Mouse (Mus musculus) heart, adult 2 months (tissue): Measurements from ENCODE around the gene Gm20517.

ENCODE experiments used
- CTCF ChIP-seq: fragments of 200-600 bp; IDR thresholded peaks from 2 replicates; pipeline ENCODE4 v1.8.1; 2022; ENCODE audit warnings: antibody characterized with exemption, mild to moderate bottlenecking, moderate library complexity
- EP300 ChIP-seq: fragments of 200-500 bp; IDR thresholded peaks from 2 replicates; pipeline ENCODE4 v1.6.1; 2011; ENCODE audit warnings: low read depth, low read length, control low read depth; ENCODE audit not compliant: insufficient read depth
- POLR2A ChIP-seq: fragments of 200-500 bp; IDR thresholded peaks from 2 replicates; pipeline ENCODE4 v1.6.1; 2011; ENCODE audit warnings: mild to moderate bottlenecking, low read depth, low read length, control low read depth; ENCODE audit not compliant: insufficient read depth

GRCm38 (mm10) chr17:47688608-47689575 is 77.5 kb downstream of the Gm20517 start, which contains the start of gene Frs3:
- TF ChIP-seq CTCF, result peak; percentile 28
- TF ChIP-seq POLR2A, result no peak
- no peak for TF ChIP-seq EP300
